8 mouse cellular contexts compared by ENCODE assay signal in genomic region chr3:88510421-88511289, GRCm38 (mm10). TPM values are rescaled to one million over a fixed set of nuclear protein-coding genes. Genes with fewer than 3 reads are reported as not detected.
DNase-seq lines count a peak whose midpoint lies in the region; ATAC-seq and TF ChIP-seq lines count a peak whose summit lies in the region.

No protein-coding gene starts in this region.

- peak overlapping the region; percentile 70 for H3K9ac ChIP-seq in kidney, embryonic 16.5 days (replicated peaks; ENCODE audit: low read length)
- peak overlapping the region; percentile 40; the same call in 1 of the 2 replicates for H3K9ac ChIP-seq in hindbrain, postnatal 0 days (replicated peaks; ENCODE audit: low read length)

- WGBS in kidney, embryonic 16.5 days = 46% methylated on average over 13 of the region's 13 CpGs
- 54% methylated on average over 13 of the region's 13 CpGs for WGBS in hindbrain, postnatal 0 days

- H3K4me2 ChIP-seq in kidney, embryonic 16.5 days (replicated peaks; ENCODE audit: low read depth, low read length) = peak overlapping the region; percentile 67
- peak overlapping the region; percentile 59 for H3K4me2 ChIP-seq in hindbrain, postnatal 0 days (ENCODE audit: low read depth, low read length)

- no peaks in the 10 kb centered on the region for H3K36me3 ChIP-seq in kidney, embryonic 16.5 days (ENCODE audit: insufficient read depth, low read length)
- H3K36me3 ChIP-seq in hindbrain, postnatal 0 days (ENCODE audit: insufficient read depth, low read length) = no peaks in the 10 kb centered on the region

- no peaks in the 10 kb centered on the region for H3K9me3 ChIP-seq in kidney, embryonic 16.5 days (ENCODE audit: low read length)
- no peaks in the 10 kb centered on the region for H3K9me3 ChIP-seq in hindbrain, postnatal 0 days (ENCODE audit: low read length)

- no peak for TF ChIP-seq POLR2A in cortical plate, adult 2 months (IDR thresholded peaks at IDR 0.05; ENCODE audit: extremely low read depth, insufficient read depth, low read length)

- H3K4me3 ChIP-seq in kidney, embryonic 16.5 days (ENCODE audit: low read length) = peak overlapping the region; percentile 47
- peak overlapping the region; percentile 40; the same call in 1 of the 2 replicates for H3K4me3 ChIP-seq in cortical plate, adult 2 months (ENCODE audit: insufficient read depth, low read length)
- H3K4me3 ChIP-seq in hindbrain, postnatal 0 days (ENCODE audit: low read length) = peak overlapping the region; percentile 39

- no peak for TF ChIP-seq CTCF in cortical plate, adult 2 months (IDR thresholded peaks at IDR 0.05; ENCODE audit: extremely low read depth, insufficient read depth, low read length)
- TF ChIP-seq CTCF in hindbrain, postnatal 0 days (IDR thresholded peaks at IDR 0.05; ENCODE audit: low read depth) = no peak

- DNase-seq in kidney, postnatal 14 days = no peak
- no peak for DNase-seq in hindbrain, postnatal 0 days (ENCODE audit: low spot score)
- DNase-seq in naive thymus-derived CD4-positive, alpha-beta T cell, adult 2 months (ENCODE audit: low read depth) = peak; percentile 82
- no peak for DNase-seq in right cerebral cortex, postnatal 10 days (ENCODE audit: low spot score in 2 of 2)
- no peak for DNase-seq in embryo, embryonic 11 days
- no peak for DNase-seq in right cerebral cortex, postnatal 25 days

- no peaks in the 10 kb centered on the region for H3K27me3 ChIP-seq in kidney, embryonic 16.5 days (ENCODE audit: insufficient read depth, low read length)
- H3K27me3 ChIP-seq in hindbrain, postnatal 0 days (ENCODE audit: insufficient read depth, low read length) = no peaks in the 10 kb centered on the region

- peak overlapping the region; percentile 81 for H3K27ac ChIP-seq in kidney, embryonic 16.5 days (ENCODE audit: low read length)
- H3K27ac ChIP-seq in cortical plate, adult 2 months (ENCODE audit: insufficient read depth, low read length) = no peak overlapping the region
- H3K27ac ChIP-seq in hindbrain, postnatal 0 days = peak overlapping the region; percentile 85

- ATAC-seq in kidney, embryonic 16.5 days (ENCODE audit: low FRiP score, low TSS enrichment) = no peak; the same call in 1 of the 2 replicates
- ATAC-seq in hindbrain, postnatal 0 days = no peak

- peaks cover 40% of the 10 kb centered on the region for H3K4me1 ChIP-seq in kidney, embryonic 16.5 days (ENCODE audit: insufficient read depth, low read length)
- no peaks in the 10 kb centered on the region for H3K4me1 ChIP-seq in cortical plate, adult 2 months (ENCODE audit: control insufficient read depth, insufficient read depth, low read length)
- peaks cover 22% of the 10 kb centered on the region for H3K4me1 ChIP-seq in hindbrain, postnatal 0 days (ENCODE audit: insufficient read depth, low read length)

RNA-seq across cellular contexts. Expression of gene Lmna, which starts 0.9 kb away (rescaled TPM):
- polyA plus RNA-seq in kidney, embryonic 16.5 days (2015; fragmentation: Nextera tagmentation; extraction: Ambion mirVana) = 89.9 and 100 TPM in 2 replicates
- 64.7 and 70.6 TPM in 2 replicates for polyA plus RNA-seq in cortical plate, adult 2 months (2012; rRNA removed)
- total RNA-seq in hindbrain, postnatal 0 days (2014; rRNA removed) = 59.7 and 60.8 TPM in 2 replicates
- polyA plus RNA-seq in hindbrain, postnatal 0 days (2015; fragmentation: Nextera tagmentation; extraction: Ambion mirVana) = 59.1 and 61.1 TPM in 2 replicates

RNA-seq across cellular contexts. Expression of gene Mex3a, which starts 21.5 kb away (rescaled TPM):
- polyA plus RNA-seq in kidney, embryonic 16.5 days (2015; fragmentation: Nextera tagmentation; extraction: Ambion mirVana) = 18.6 and 20.7 TPM in 2 replicates
- 1.5 TPM in 2 replicates for polyA plus RNA-seq in cortical plate, adult 2 months (2012; rRNA removed)
- 52.3 and 54.5 TPM in 2 replicates for total RNA-seq in hindbrain, postnatal 0 days (2014; rRNA removed)
- 13.9 and 15.3 TPM in 2 replicates for polyA plus RNA-seq in hindbrain, postnatal 0 days (2015; fragmentation: Nextera tagmentation; extraction: Ambion mirVana)

RNA-seq across cellular contexts. Expression of gene Rab25, which starts 37.4 kb away (rescaled TPM):
- polyA plus RNA-seq in kidney, embryonic 16.5 days (2015; fragmentation: Nextera tagmentation; extraction: Ambion mirVana) = 17.3 and 23.9 TPM in 2 replicates
- polyA plus RNA-seq in cortical plate, adult 2 months (2012; rRNA removed) = 0.13 and 0.36 TPM in 2 replicates
- not detected in 2 replicates for total RNA-seq in hindbrain, postnatal 0 days (2014; rRNA removed)
- 0.44 and 1.3 TPM in 2 replicates for polyA plus RNA-seq in hindbrain, postnatal 0 days (2015; fragmentation: Nextera tagmentation; extraction: Ambion mirVana)

RNA-seq across cellular contexts. Expression of gene Lamtor2, which starts 42.2 kb away (rescaled TPM):
- 189 and 207 TPM in 2 replicates for polyA plus RNA-seq in kidney, embryonic 16.5 days (2015; fragmentation: Nextera tagmentation; extraction: Ambion mirVana)
- 126 and 133 TPM in 2 replicates for polyA plus RNA-seq in cortical plate, adult 2 months (2012; rRNA removed)
- 45.1 and 59.2 TPM in 2 replicates for total RNA-seq in hindbrain, postnatal 0 days (2014; rRNA removed)
- 189 and 198 TPM in 2 replicates for polyA plus RNA-seq in hindbrain, postnatal 0 days (2015; fragmentation: Nextera tagmentation; extraction: Ambion mirVana)

RNA-seq across cellular contexts. Expression of gene Ubqln4, which starts 42.9 kb away (rescaled TPM):
- polyA plus RNA-seq in kidney, embryonic 16.5 days (2015; fragmentation: Nextera tagmentation; extraction: Ambion mirVana) = 52.7 and 57.8 TPM in 2 replicates
- 103 and 110 TPM in 2 replicates for polyA plus RNA-seq in cortical plate, adult 2 months (2012; rRNA removed)
- total RNA-seq in hindbrain, postnatal 0 days (2014; rRNA removed) = 119 and 131 TPM in 2 replicates
- polyA plus RNA-seq in hindbrain, postnatal 0 days (2015; fragmentation: Nextera tagmentation; extraction: Ambion mirVana) = 29.4 and 29.8 TPM in 2 replicates
